Mouse (Mus musculus): Measurements from ENCODE around the gene Olfml1.

GRCm38 (mm10) chr7:107567674-107568073, 428 bp downstream of the Olfml1 start:
- TF ChIP-seq CTCF (IDR thresholded peaks at IDR 0.05; ENCODE audit: extremely low read depth, insufficient read depth, insufficient read length, insufficient replicate concordance) (no peak), POLR2A (IDR thresholded peaks at IDR 0.05; ENCODE audit: low read depth, low read length) (no peak)
